8 mouse cellular contexts compared by ENCODE assay signal in genomic region chr7:113167092-113167491, GRCm38 (mm10). TPM values are rescaled to one million over a fixed set of nuclear protein-coding genes. Genes with fewer than 3 reads are reported as not detected.
DNase-seq lines count a peak whose midpoint lies in the region; ATAC-seq lines count a peak whose summit lies in the region.

No protein-coding gene starts in this region.

- no peak overlapping the region for H3K4me3 ChIP-seq in heart, embryonic 14.5 days (ENCODE audit: control insufficient read depth in 1 of 2, insufficient read depth in 1 of 2, low read depth in 1 of 2, low read length in 2 of 2)
- no peak overlapping the region for H3K4me3 ChIP-seq in limb, embryonic 13.5 days

- peak overlapping the region; percentile 30; the same call in 1 of the 2 replicates for H3K4me2 ChIP-seq in heart, embryonic 14.5 days (ENCODE audit: low read length)
- H3K4me2 ChIP-seq in limb, embryonic 13.5 days (replicated peaks), result no peak overlapping the region

- H3K27me3 ChIP-seq in heart, embryonic 14.5 days (ENCODE audit: control insufficient read depth, insufficient read depth, low read length), result no peaks in the 10 kb centered on the region
- H3K27me3 ChIP-seq in limb, embryonic 13.5 days, result no peaks in the 10 kb centered on the region
- no peaks in the 10 kb centered on the region for H3K27me3 ChIP-seq in splenic B cell, adult 2 months (ENCODE audit: control insufficient read depth, insufficient read depth, low read length, poor library complexity, severe bottlenecking)

- no peak for ATAC-seq in heart, embryonic 14.5 days (ENCODE audit: insufficient number of reproducible peaks, insufficient read depth, low FRiP score, low read depth)
- ATAC-seq in limb, embryonic 13.5 days (ENCODE audit: low FRiP score, low read depth), result peak; percentile 67; the same call in 1 of the 2 replicates

- H3K36me3 ChIP-seq in heart, embryonic 14.5 days (ENCODE audit: control insufficient read depth, insufficient read depth, low read length), result no peaks in the 10 kb centered on the region
- H3K36me3 ChIP-seq in limb, embryonic 13.5 days, result no peaks in the 10 kb centered on the region
- no peaks in the 10 kb centered on the region for H3K36me3 ChIP-seq in splenic B cell, adult 2 months (ENCODE audit: control insufficient read depth, insufficient read depth, low read length, poor library complexity, severe bottlenecking)

- H3K9ac ChIP-seq in heart, embryonic 14.5 days (ENCODE audit: low read length), result no peak overlapping the region
- no peak overlapping the region for H3K9ac ChIP-seq in limb, embryonic 13.5 days

- 31% methylated on average over 8 of the region's 8 CpGs for WGBS in heart, embryonic 14.5 days
- 44% methylated on average over 8 of the region's 8 CpGs for WGBS in limb, embryonic 13.5 days

- DNase-seq in cerebellum, adult 18-20 months, result peak; percentile 22 to 33
- no peak for DNase-seq in cerebellum, adult 9-11 months
- peak; percentile 47 for DNase-seq in A20 (ENCODE audit: low read depth, low spot score)
- peak; percentile 63 to 65 for DNase-seq in cerebellum, postnatal 14 days
- DNase-seq in splenic B cell, adult 2 months (ENCODE audit: low read depth, low spot score), result peak; percentile 54
- no peak for DNase-seq in spleen, adult 12 weeks (ENCODE audit: low spot score)

- H3K4me1 ChIP-seq in heart, embryonic 14.5 days (ENCODE audit: control insufficient read depth in 2 of 2, insufficient read depth in 2 of 2, low read length in 2 of 2), result 0 out of 4 replicates have a peak, but pooled peaks cover 0 to 7% of the 10 kb centered on the region in 2 experiments
- H3K4me1 ChIP-seq in limb, embryonic 13.5 days, result no peaks in the 10 kb centered on the region

- no peak overlapping the region for H3K27ac ChIP-seq in heart, embryonic 14.5 days (replicated peaks in 1 of 2; ENCODE audit: control insufficient read depth in 1 of 2, insufficient read depth in 1 of 2, low read depth in 2 of 2, low read length in 2 of 2)
- no peak overlapping the region for H3K27ac ChIP-seq in limb, embryonic 13.5 days

- H3K9me3 ChIP-seq in heart, embryonic 14.5 days (ENCODE audit: control insufficient read depth, low read length), result no peaks in the 10 kb centered on the region
- no peaks in the 10 kb centered on the region for H3K9me3 ChIP-seq in limb, embryonic 13.5 days

RNA-seq across cellular contexts. Expression of gene Arntl, which starts 40.2 kb away (rescaled TPM):
- polyA plus RNA-seq in heart, embryonic 14.5 days (2014; fragmentation: Nextera tagmentation; extraction: Ambion mirVana), result 7.7 and 8.4 TPM in 2 replicates
- 6.8 and 7.8 TPM in 2 replicates for polyA plus RNA-seq in limb, embryonic 13.5 days (2015; fragmentation: Nextera tagmentation; extraction: Ambion mirVana)

Comparison
In these comparisons a context has a peak if more than half of its experiments do, and no peak if none do; other contexts are left out.
1. DNase-seq: peak in cerebellum, adult 18-20 months (2 of 2), A20 (single experiment), cerebellum, postnatal 14 days (2 of 2) and splenic B cell, adult 2 months (single experiment); none in cerebellum, adult 9-11 months (single experiment) and spleen, adult 12 weeks (single experiment).